Mouse (Mus musculus): ENCODE measurements around the gene Hsd17b6. TPM values are rescaled to one million over a fixed set of nuclear protein-coding genes. Genes with fewer than 3 reads are reported as not detected.
"Not testable (repeated sequence)": the region's sequence is repeated elsewhere in the genome, so short reads cannot be mapped to it uniquely, and the experiment has no call there.

Gene Hsd17b6
- not detected in 2 replicates for polyA plus RNA-seq (2014; fragmentation: Nextera tagmentation; extraction: Ambion mirVana)

DNA sequence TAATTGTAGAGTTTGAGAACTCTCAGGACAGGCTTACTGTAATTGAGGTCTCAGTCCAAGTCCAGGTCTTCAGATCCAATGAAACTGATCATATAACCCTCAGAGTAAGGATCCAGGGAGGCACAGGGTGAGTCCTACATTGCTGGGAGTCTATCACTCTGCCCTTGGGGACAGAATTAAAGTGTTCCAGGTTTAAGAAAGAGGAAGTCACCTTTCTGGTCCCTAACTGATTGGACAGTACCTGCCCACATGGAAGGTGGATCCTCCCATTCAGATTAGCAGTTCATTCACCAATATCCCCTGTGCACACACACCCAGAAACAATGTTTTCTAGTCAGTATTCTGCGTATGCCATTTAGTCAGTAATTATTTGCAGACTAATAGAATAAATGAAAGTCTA is at the start of gene Hsd17b6:
TSS of gene Hsd17b6 (minus strand) at position 166 of the 400 bp plus-strand sequence.
- no peak for DNase-seq (ENCODE audit: low spot score)
- Histone ChIP-seq H3K4me3 (ENCODE audit: low read depth, low read length) (no peak within 1 kb of the TSS), H3K4me1 (replicated peaks; ENCODE audit: control insufficient read depth, insufficient read depth, low read length) (no peaks in the 10 kb centered on the region), H3K4me2 (ENCODE audit: low read length) (no peak within 1 kb of the TSS), H3K27me3 (replicated peaks; ENCODE audit: control insufficient read depth, insufficient read depth, low read length) (no peaks in the 10 kb centered on the region), H3K36me3 (ENCODE audit: control insufficient read depth, insufficient read depth, low read length) (no peaks in the 10 kb centered on the region), H3K9me3 (ENCODE audit: control insufficient read depth, low read length) (no peaks in the 10 kb centered on the region), H3K9ac (ENCODE audit: low read length) (no peak within 1 kb of the TSS), H3K27ac (ENCODE audit: low read depth) (no peak within 1 kb of the TSS)
- WGBS, result 91% methylated on average over 1 of the region's 1 CpGs
- ATAC-seq (replicated peaks; ENCODE audit: low FRiP score, low TSS enrichment, low read depth), result no peak

DNA sequence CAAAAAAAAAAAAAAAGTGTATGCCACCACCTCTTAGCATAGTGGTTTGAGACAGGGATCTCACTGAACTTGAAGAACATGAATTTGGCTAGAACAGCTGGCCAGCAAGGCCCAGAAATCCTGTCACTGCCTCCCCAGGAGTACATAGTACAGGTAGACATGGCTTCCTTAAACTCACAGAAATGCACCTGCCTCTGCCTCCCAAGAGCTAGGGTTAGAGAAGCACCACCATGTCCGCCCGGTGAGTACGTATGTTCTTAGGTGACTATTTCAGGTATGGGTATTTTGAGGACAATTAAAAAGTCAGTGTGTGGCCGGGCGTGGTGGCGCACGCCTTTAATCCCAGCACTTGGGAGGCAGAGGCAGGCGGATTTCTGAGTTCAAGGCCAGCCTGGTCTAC is 45.6 kb upstream of the Hsd17b6 start:
- Histone ChIP-seq H3K9me3 (ENCODE audit: control insufficient read depth, low read length) (no peaks in the 10 kb centered on the region), H3K4me2 (ENCODE audit: low read length) (no peak overlapping the region), H3K4me3 (ENCODE audit: low read depth, low read length) (no peak overlapping the region), H3K9ac (ENCODE audit: low read length) (no peak overlapping the region), H3K27me3 (replicated peaks; ENCODE audit: control insufficient read depth, insufficient read depth, low read length) (no peaks in the 10 kb centered on the region), H3K36me3 (ENCODE audit: control insufficient read depth, insufficient read depth, low read length) (peaks cover 35% of the 10 kb centered on the region), H3K27ac (ENCODE audit: low read depth) (no peak overlapping the region), H3K4me1 (replicated peaks; ENCODE audit: control insufficient read depth, insufficient read depth, low read length) (peaks cover 5% of the 10 kb centered on the region)
- 93% methylated on average over 8 of the region's 8 CpGs for WGBS
- ATAC-seq (replicated peaks; ENCODE audit: low FRiP score, low TSS enrichment, low read depth), result no peak
- no peak for DNase-seq (ENCODE audit: low spot score)

DNA sequence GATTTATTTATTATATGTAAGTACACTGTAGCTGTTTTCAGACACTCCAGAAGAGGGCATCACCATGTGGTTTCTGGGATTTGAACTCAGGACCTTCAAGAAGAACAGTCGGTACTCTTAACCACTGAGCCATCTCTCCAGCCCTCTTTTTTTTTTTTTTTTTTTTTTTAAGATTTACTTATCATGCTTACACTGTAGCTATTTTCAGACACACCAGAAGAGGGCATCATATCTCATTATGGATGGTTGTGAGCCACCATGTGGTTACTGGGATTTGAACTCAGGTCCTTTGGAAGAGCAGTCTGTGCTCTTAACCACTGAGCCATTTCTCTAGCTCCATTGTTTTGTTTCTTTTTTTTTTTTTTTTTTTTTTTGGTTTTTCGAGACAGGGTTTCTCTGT is 44.7 kb upstream of the Hsd17b6 start:
- not testable (repeated sequence) for DNase-seq (ENCODE audit: low spot score); H3K27me3 ChIP-seq (replicated peaks; ENCODE audit: control insufficient read depth, insufficient read depth, low read length); H3K27ac ChIP-seq (ENCODE audit: low read depth); H3K4me1 ChIP-seq (replicated peaks; ENCODE audit: control insufficient read depth, insufficient read depth, low read length); ATAC-seq (replicated peaks; ENCODE audit: low FRiP score, low TSS enrichment, low read depth); H3K4me2 ChIP-seq (ENCODE audit: low read length); H3K9ac ChIP-seq (ENCODE audit: low read length); H3K4me3 ChIP-seq (ENCODE audit: low read depth, low read length); H3K9me3 ChIP-seq (ENCODE audit: control insufficient read depth, low read length)
- H3K36me3 ChIP-seq (ENCODE audit: control insufficient read depth, insufficient read depth, low read length), result peaks cover 42% of the 10 kb centered on the region
- 100% methylated on average over 1 of the region's 2 CpGs for WGBS

DNA sequence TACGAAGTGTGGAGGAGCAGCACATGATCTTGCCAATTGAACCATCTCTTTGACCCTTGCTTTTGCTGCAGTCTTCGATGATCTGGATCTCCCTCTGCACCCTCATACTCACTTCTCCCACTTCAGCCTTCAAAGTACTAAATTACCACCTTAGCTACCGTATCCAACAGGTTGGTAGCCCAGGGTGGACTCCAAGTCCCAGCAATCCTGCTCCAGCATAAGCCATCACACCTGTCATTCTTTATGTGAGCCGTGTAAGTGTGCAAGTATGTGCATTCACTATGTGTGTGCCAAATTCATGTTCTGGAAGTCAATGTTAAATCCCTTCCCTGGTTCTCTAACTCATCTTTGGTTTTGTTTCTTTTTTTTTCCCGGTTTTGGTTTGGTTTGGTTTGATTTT is 44.2 kb upstream of the Hsd17b6 start:
- 95% methylated on average over 5 of the region's 5 CpGs for WGBS
- Histone ChIP-seq H3K9me3 (ENCODE audit: control insufficient read depth, low read length) (no peaks in the 10 kb centered on the region), H3K4me1 (replicated peaks; ENCODE audit: control insufficient read depth, insufficient read depth, low read length) (no peaks in the 10 kb centered on the region), H3K27me3 (replicated peaks; ENCODE audit: control insufficient read depth, insufficient read depth, low read length) (no peaks in the 10 kb centered on the region), H3K36me3 (ENCODE audit: control insufficient read depth, insufficient read depth, low read length) (peaks cover 47% of the 10 kb centered on the region), H3K9ac (ENCODE audit: low read length) (no peak overlapping the region), H3K27ac (ENCODE audit: low read depth) (no peak overlapping the region), H3K4me3 (ENCODE audit: low read depth, low read length) (no peak overlapping the region), H3K4me2 (ENCODE audit: low read length) (no peak overlapping the region)
- no peak for DNase-seq (ENCODE audit: low spot score)
- no peak for ATAC-seq (replicated peaks; ENCODE audit: low FRiP score, low TSS enrichment, low read depth)

DNA sequence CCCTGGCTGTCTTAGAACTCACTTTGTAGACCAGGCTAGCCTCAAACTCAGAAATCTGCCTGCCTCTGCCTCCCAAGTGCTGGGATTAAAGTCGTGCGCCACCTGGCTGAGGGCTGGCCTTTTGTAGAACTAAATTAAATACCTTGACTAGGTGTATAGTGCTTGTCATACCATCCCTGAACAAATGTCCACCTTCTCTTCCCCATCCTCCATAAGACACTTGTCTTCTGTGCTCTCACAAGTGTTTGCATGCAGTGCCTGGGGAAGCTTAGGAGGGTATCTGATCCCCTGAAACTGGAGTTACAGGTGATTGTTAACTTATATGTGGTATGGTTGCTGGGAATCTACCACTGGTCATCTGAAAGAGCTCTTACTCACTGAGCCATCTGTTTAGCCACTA is 42.9 kb upstream of the Hsd17b6 start:
- ATAC-seq (replicated peaks; ENCODE audit: low FRiP score, low TSS enrichment, low read depth) (no peak), DNase-seq (ENCODE audit: low spot score) (no peak)
- Histone ChIP-seq H3K4me1 (replicated peaks; ENCODE audit: control insufficient read depth, insufficient read depth, low read length) (no peaks in the 10 kb centered on the region), H3K4me3 (ENCODE audit: low read depth, low read length) (no peak overlapping the region), H3K27ac (ENCODE audit: low read depth) (no peak overlapping the region), H3K9ac (ENCODE audit: low read length) (no peak overlapping the region), H3K9me3 (ENCODE audit: control insufficient read depth, low read length) (no peaks in the 10 kb centered on the region), H3K27me3 (replicated peaks; ENCODE audit: control insufficient read depth, insufficient read depth, low read length) (no peaks in the 10 kb centered on the region), H3K36me3 (ENCODE audit: control insufficient read depth, insufficient read depth, low read length) (peaks cover 59% of the 10 kb centered on the region), H3K4me2 (ENCODE audit: low read length) (no peak overlapping the region)
- 80% methylated on average over 2 of the region's 2 CpGs for WGBS

DNA sequence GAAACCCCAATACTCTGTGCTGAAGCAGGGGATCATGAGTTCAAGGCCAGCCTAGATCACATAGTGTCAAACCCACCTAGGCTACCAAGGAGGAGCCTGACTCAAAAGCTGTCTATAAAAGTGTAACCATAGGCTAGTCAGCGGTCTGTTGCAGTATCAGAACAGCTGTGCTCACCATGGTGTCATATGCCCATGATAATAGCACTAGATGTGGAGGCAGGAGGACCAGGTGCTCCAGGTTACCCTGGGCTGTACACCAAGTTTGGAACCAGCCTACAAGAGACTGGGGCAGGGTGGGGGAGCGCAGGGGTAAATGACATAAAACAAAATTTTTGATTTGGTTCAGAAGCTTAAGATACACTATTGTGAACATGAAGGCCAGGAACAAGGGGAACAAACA is 42.3 kb upstream of the Hsd17b6 start:
- Histone ChIP-seq H3K4me3 (ENCODE audit: low read depth, low read length) (no peak overlapping the region), H3K4me1 (replicated peaks; ENCODE audit: control insufficient read depth, insufficient read depth, low read length) (no peaks in the 10 kb centered on the region), H3K27ac (ENCODE audit: low read depth) (no peak overlapping the region), H3K36me3 (ENCODE audit: control insufficient read depth, insufficient read depth, low read length) (peaks cover 65% of the 10 kb centered on the region), H3K4me2 (ENCODE audit: low read length) (no peak overlapping the region), H3K27me3 (replicated peaks; ENCODE audit: control insufficient read depth, insufficient read depth, low read length) (no peaks in the 10 kb centered on the region), H3K9ac (ENCODE audit: low read length) (no peak overlapping the region), H3K9me3 (ENCODE audit: control insufficient read depth, low read length) (no peaks in the 10 kb centered on the region)
- ATAC-seq (replicated peaks; ENCODE audit: low FRiP score, low TSS enrichment, low read depth), result 0 out of 2 replicates have a peak, but pooled peaks have one; percentile 14
- 97% methylated on average over 2 of the region's 2 CpGs for WGBS
- no peak for DNase-seq (ENCODE audit: low spot score)

DNA sequence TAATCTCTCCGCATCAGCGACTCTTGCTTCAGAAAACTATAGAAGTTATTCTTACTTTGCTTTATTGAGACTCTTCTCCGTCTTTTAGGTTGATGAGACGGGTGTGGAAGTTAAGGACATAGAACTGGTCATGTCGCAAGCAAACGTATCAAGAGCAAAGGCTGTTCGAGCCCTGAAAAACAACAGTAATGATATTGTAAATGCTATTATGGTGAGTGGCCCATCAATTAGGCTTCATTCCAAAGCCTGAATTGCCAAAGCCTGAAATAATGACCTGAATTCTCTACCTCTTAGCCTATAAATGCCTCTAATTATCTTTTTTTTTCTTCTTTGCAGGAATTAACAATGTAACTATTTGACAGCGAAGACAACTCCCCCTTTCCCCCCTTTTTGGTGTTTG is 40.7 kb upstream of the Hsd17b6 start:
- Histone ChIP-seq H3K36me3 (ENCODE audit: control insufficient read depth, insufficient read depth, low read length) (peaks cover 80% of the 10 kb centered on the region), H3K4me3 (ENCODE audit: low read depth, low read length) (no peak overlapping the region), H3K9ac (ENCODE audit: low read length) (no peak overlapping the region), H3K4me2 (ENCODE audit: low read length) (no peak overlapping the region), H3K27ac (ENCODE audit: low read depth) (no peak overlapping the region), H3K4me1 (replicated peaks; ENCODE audit: control insufficient read depth, insufficient read depth, low read length) (no peaks in the 10 kb centered on the region), H3K9me3 (ENCODE audit: control insufficient read depth, low read length) (no peaks in the 10 kb centered on the region), H3K27me3 (replicated peaks; ENCODE audit: control insufficient read depth, insufficient read depth, low read length) (no peaks in the 10 kb centered on the region)
- ATAC-seq (replicated peaks; ENCODE audit: low FRiP score, low TSS enrichment, low read depth) (no peak), DNase-seq (ENCODE audit: low spot score) (no peak)
- WGBS, result 95% methylated on average over 8 of the region's 8 CpGs

DNA sequence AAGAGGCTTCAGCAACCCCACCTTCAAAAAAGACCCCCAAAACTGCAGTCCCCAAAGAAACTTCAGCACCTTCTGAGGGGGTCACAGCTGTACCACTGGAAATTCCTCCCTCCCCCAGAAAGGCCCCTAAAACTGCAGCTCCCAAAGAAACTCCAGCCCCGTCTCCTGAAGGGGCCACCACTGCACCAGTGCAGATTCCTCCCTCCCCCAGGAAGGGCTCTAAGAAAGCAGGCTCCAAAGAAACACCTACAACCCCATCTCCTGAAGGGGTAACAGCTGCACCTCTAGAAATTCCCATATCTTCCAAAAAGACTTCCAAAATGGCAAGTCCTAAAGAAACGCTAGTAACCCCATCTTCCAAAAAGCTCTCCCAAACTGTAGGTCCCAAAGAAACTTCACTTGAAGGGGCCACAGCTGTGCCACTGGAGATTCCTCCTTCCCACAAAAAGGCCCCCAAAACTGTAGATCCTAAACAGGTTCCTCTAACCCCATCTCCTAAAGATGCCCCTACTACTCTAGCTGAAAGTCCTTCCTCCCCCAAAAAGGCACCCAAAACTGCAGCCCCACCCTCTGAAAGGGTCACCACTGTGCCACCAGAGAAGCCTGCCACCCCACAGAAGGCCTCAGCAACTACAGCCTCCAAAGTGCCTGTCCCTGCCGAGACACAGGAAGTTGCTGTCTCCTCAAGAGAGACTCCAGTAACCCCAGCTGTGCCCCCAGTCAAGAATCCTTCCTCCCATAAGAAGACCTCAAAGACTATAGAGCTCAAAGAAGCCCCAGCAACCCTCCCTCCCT is 35.8 kb upstream of the Hsd17b6 start:
- 60% methylated on average over 3 of the region's 3 CpGs for WGBS
- DNase-seq (ENCODE audit: low spot score) (no peak), ATAC-seq (replicated peaks; ENCODE audit: low FRiP score, low TSS enrichment, low read depth) (no peak)
- Histone ChIP-seq H3K4me2 (ENCODE audit: low read length) (no peak overlapping the region), H3K9ac (ENCODE audit: low read length) (no peak overlapping the region), H3K9me3 (ENCODE audit: control insufficient read depth, low read length) (no peaks in the 10 kb centered on the region), H3K27me3 (replicated peaks; ENCODE audit: control insufficient read depth, insufficient read depth, low read length) (no peaks in the 10 kb centered on the region), H3K4me1 (replicated peaks; ENCODE audit: control insufficient read depth, insufficient read depth, low read length) (peaks cover 17% of the 10 kb centered on the region), H3K27ac (ENCODE audit: low read depth) (no peak overlapping the region), H3K36me3 (ENCODE audit: control insufficient read depth, insufficient read depth, low read length) (peaks cover 94% of the 10 kb centered on the region), H3K4me3 (ENCODE audit: low read depth, low read length) (no peak overlapping the region)

DNA sequence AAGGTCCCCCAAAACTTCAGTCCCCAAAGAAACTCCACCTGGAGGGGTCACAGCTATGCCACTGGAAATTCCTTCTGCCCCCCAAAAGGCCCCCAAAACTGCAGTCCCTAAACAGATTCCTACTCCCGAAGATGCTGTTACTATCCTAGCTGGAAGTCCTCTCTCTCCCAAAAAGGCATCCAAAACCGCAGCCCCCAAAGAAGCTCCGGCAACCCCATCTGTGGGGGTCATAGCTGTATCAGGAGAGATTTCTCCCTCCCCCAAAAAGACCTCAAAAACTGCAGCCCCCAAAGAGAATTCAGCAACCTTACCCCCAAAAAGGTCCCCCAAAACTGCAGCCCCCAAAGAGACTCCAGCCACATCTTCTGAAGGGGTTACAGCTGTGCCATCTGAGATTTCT is 35.1 kb upstream of the Hsd17b6 start:
- peaks cover 23% of the 10 kb centered on the region for H3K4me1 ChIP-seq (replicated peaks; ENCODE audit: control insufficient read depth, insufficient read depth, low read length)
- no peak overlapping the region for H3K4me3 ChIP-seq (ENCODE audit: low read depth, low read length)
- ATAC-seq (replicated peaks; ENCODE audit: low FRiP score, low TSS enrichment, low read depth) (no peak), DNase-seq (ENCODE audit: low spot score) (no peak)
- no peak overlapping the region for H3K4me2 ChIP-seq (ENCODE audit: low read length)
- H3K27ac ChIP-seq (ENCODE audit: low read depth), result no peak overlapping the region
- 88% methylated on average over 3 of the region's 3 CpGs for whole genome bisulfite sequencing
- no peak overlapping the region for H3K9ac ChIP-seq (ENCODE audit: low read length)
- H3K9me3 ChIP-seq (ENCODE audit: control insufficient read depth, low read length), result no peaks in the 10 kb centered on the region
- peaks cover 93% of the 10 kb centered on the region for H3K36me3 ChIP-seq (ENCODE audit: control insufficient read depth, insufficient read depth, low read length)
- no peaks in the 10 kb centered on the region for H3K27me3 ChIP-seq (replicated peaks; ENCODE audit: control insufficient read depth, insufficient read depth, low read length)
